Mouse (Mus musculus) monocyte, adult 2 months (primary cell): ENCODE results near the gene Plxnb1.
"Not testable (repeated sequence)": the region's sequence is repeated elsewhere in the genome, so short reads cannot be mapped to it uniquely, and the experiment has no call there.

Experiments
- DNase-seq, 2 experiments: peaks; one replicate each; pipeline ENCODE4 v3.0.0; 2022; ENCODE audit warnings: low spot score in 2 of 2, low read depth in 1 of 2

The Plxnb1 gene

GRCm38 (mm10) chr9:109127076-109127475 is 31.9 kb downstream of the Plxnb1 start:
- DNase-seq: no peak

- no peak for DNase-seq
These were observed 33.0 kb downstream of the Plxnb1 start for GRCm38 (mm10) chr9:109128211-109128610.

- no peak for DNase-seq
These were observed 34.9 kb downstream of the Plxnb1 start for GRCm38 (mm10) chr9:109130076-109130475.

- not testable (repeated sequence) for DNase-seq
These were observed 45.2 kb downstream of the Plxnb1 start for GRCm38 (mm10) chr9:109140414-109140813.

- no peak for DNase-seq
These were observed 66.8 kb downstream of the Plxnb1 start, which contains the start of gene Fbxw21 for GRCm38 (mm10) chr9:109161941-109162340. TSS of gene Fbxw21 (minus strand) at chr9:109162041.

- no peak for DNase-seq
These were observed 72.1 kb downstream of the Plxnb1 start for GRCm38 (mm10) chr9:109167316-109167715.
